Mouse (Mus musculus) forebrain, embryonic 14.5 days (tissue): ENCODE measurements around the gene Ddb2. TPM values are rescaled to one million over a fixed set of nuclear protein-coding genes. Genes with fewer than 3 reads are reported as not detected.

ENCODE experiments used
- ATAC-seq: fragments of 200-750 bp; cut with Nextera tagmentation; 2 replicates; pipeline ENCODE4 v1.8.0; 2017; ENCODE audit warnings: mild to moderate bottlenecking, moderate library complexity
- DNase-seq: peaks from one replicate; pipeline ENCODE4 v3.0.0-alpha.2; 2015; ENCODE audit warnings: low spot score
- H3K27ac ChIP-seq: fragments of 300-500 bp; sonication (generic); 2 replicates; pipeline ENCODE4 v1.5.1; 2014; ENCODE audit warnings: low read depth, mild to moderate bottlenecking, control low read depth, low read length, moderate library complexity
- H3K27me3 ChIP-seq: fragments of 300-500 bp; sonication (generic); replicated peaks from 2 replicates; pipeline ENCODE4 v1.6.1; 2014; ENCODE audit warnings: low read length, control low read depth, mixed read lengths; ENCODE audit not compliant: control insufficient read depth, insufficient read depth
- H3K36me3 ChIP-seq: fragments of 300-500 bp; sonication (generic); 2 replicates; pipeline ENCODE4 v1.6.1; 2014; ENCODE audit warnings: low read length, control low read depth; ENCODE audit not compliant: control insufficient read depth, insufficient read depth
- H3K4me1 ChIP-seq: fragments of 300-500 bp; sonication (generic); 2 replicates; pipeline ENCODE4 v1.6.1; 2014; ENCODE audit warnings: antibody characterized with exemption, low read length, control low read depth; ENCODE audit not compliant: control insufficient read depth, insufficient read depth
- H3K4me2 ChIP-seq: fragments of 300-500 bp; sonication (generic); 2 replicates; pipeline ENCODE4 v1.6.1; 2014; ENCODE audit warnings: mild to moderate bottlenecking, control low read depth, low read length
- H3K4me3 ChIP-seq: fragments of 300-500 bp; sonication (generic); 2 replicates; pipeline ENCODE4 v1.5.1; 2014; ENCODE audit warnings: low read depth, low read length, control low read depth
- H3K9ac ChIP-seq: fragments of 300-500 bp; sonication (generic); 2 replicates; pipeline ENCODE4 v1.6.1; 2014; ENCODE audit warnings: mild to moderate bottlenecking, low read length, control low read depth, moderate library complexity
- H3K9me3 ChIP-seq: fragments of 300-500 bp; sonication (generic); replicated peaks from 2 replicates; pipeline ENCODE4 v1.6.1; 2016; ENCODE audit warnings: low read length, control low read depth, mixed read lengths; ENCODE audit not compliant: control insufficient read depth
- WGBS: fragments of 180-500 bp; shearing (Covaris S2); extraction: QIAGEN DNeasy Blood & Tissue Kit; methylation state at CpG from one replicate; pipeline ENCODE4 v1.1.7; 2014; 5-methylcytosine and 5-hydroxymethylcytosine counted together
- polyA plus RNA-seq: library from polyadenylated mRNA; unstranded; fragments of >200 nt; fragmentation: Nextera tagmentation; extraction: Ambion mirVana; gene quantifications from 2 replicates; pipeline ENCODE4 v1.2.1, GENCODE M21; 2014

Gene Ddb2
- polyA plus RNA-seq, 1 experiment from 2014 or later = 9.4 TPM

DNA sequence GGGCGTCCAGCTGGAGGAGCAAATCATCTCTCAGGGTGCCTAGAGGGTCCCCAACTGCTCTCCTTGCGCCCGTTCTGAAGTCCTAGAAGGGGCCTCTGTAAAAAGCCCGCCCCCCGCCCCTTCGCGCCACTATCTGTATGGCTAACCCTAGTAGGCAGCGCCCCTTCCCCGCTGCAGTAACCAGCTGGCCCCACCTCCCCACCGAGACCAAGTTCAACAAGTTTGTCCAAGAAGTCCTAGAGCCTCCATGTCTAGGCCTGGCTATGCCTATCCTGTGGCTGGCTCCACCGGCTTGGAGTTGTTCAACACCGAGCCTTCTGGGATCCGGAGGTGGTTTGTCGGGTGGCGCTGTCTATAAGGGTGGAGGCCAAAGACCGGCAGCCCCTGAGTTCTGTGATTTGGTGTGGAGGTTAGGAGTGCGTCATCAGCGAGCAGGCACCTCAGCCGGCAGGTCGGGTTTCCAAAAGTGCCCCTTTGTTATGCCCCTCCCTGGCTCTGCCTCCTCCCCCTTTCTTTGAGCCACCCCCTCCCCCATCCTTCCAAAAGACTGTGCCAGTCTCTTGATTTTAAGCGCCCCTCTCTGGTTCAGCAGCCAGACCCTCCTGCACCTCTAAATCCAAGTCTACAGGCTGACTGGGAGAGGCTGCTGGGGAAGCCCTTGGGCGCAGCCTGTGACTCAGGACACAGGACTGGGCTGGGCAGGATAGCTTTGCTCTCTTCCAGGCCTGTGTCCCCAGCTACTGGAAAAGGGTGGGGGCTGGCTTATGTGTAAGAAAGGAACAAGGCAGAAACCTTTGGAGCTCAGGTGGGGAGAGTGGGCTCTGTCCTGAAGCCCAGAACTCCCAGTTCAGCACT, 20.6 kb upstream of the Ddb2 start:
- H3K27ac ChIP-seq = no peak overlapping the region; the same call in 1 of the 2 replicates
- peak overlapping the region; percentile 50 for H3K4me3 ChIP-seq
- no peaks in the 10 kb centered on the region for H3K9me3 ChIP-seq
- H3K4me2 ChIP-seq = peak overlapping the region; percentile 97
- H3K9ac ChIP-seq = peak overlapping the region; percentile 66
- H3K36me3 ChIP-seq = peaks cover 5% of the 10 kb centered on the region; the same call in 1 of the 2 replicates
- peaks cover 18% of the 10 kb centered on the region for H3K4me1 ChIP-seq
- WGBS = 1% methylated on average over 22 of the region's 22 CpGs
- 0 out of 2 replicates have a peak, but pooled peaks cover 16% of the 10 kb centered on the region for H3K27me3 ChIP-seq
- DNase-seq (peak; percentile 54), ATAC-seq (peak; percentile 59)

GRCm38 (mm10) chr2:91256256-91257125, 19.7 kb upstream of the Ddb2 start:
- 0 out of 2 replicates have a peak, but pooled peaks cover 17% of the 10 kb centered on the region for H3K27me3 ChIP-seq

GRCm38 (mm10) chr2:91255661-91256150, 18.9 kb upstream of the Ddb2 start, which contains the start of gene Pacsin3:
TSS of gene Pacsin3 (plus strand) at chr2:91255954.
- H3K4me3 ChIP-seq = peak within 1 kb of the TSS; percentile 50
- peak within 1 kb of the TSS; percentile 66 for H3K9ac ChIP-seq
- H3K27me3 ChIP-seq = 0 out of 2 replicates have a peak, but pooled peaks cover 17% of the 10 kb centered on the region
- H3K27ac ChIP-seq = no peak within 1 kb of the TSS
- WGBS = 1% methylated on average over 27 of the region's 27 CpGs
- no peaks in the 10 kb centered on the region for H3K9me3 ChIP-seq
- H3K4me2 ChIP-seq = peak within 1 kb of the TSS; percentile 97
- ATAC-seq (peak; percentile 26), DNase-seq (peak; percentile 49)
- no peaks in the 10 kb centered on the region for H3K36me3 ChIP-seq
- H3K4me1 ChIP-seq = peaks cover 18% of the 10 kb centered on the region

More at GRCm38 (mm10) chr2:91256256-91257125, 19.7 kb upstream of the Ddb2 start:
- Histone ChIP-seq H3K36me3 (peaks cover 2% of the 10 kb centered on the region; the same call in 1 of the 2 replicates), H3K4me3 (peak overlapping the region; percentile 50), H3K9ac (peak overlapping the region; percentile 66), H3K9me3 (no peaks in the 10 kb centered on the region), H3K27ac (no peak overlapping the region; the same call in 1 of the 2 replicates), H3K4me2 (peak overlapping the region; percentile 97), H3K4me1 (peaks cover 18% of the 10 kb centered on the region)
- WGBS = under 1% methylated on average over 51 of the region's 52 CpGs
- DNase-seq = peak; percentile 51
- peak; percentile 60 for ATAC-seq

GRCm38 (mm10) chr2:91254725-91255380, 18.1 kb upstream of the Ddb2 start:
- 23% methylated on average over 8 of the region's 8 CpGs for WGBS
- Histone ChIP-seq H3K9ac (no peak overlapping the region), H3K36me3 (no peaks in the 10 kb centered on the region), H3K27me3 (0 out of 2 replicates have a peak, but pooled peaks cover 17% of the 10 kb centered on the region), H3K4me3 (no peak overlapping the region), H3K4me1 (peaks cover 18% of the 10 kb centered on the region), H3K27ac (no peak overlapping the region), H3K4me2 (peak overlapping the region; percentile 97; the same call in 1 of the 2 replicates), H3K9me3 (no peaks in the 10 kb centered on the region)
- ATAC-seq (no peak), DNase-seq (peak; percentile 51)

- Histone ChIP-seq H3K27ac (no peak overlapping the region), H3K27me3 (0 out of 2 replicates have a peak, but pooled peaks cover 17% of the 10 kb centered on the region), H3K9me3 (no peaks in the 10 kb centered on the region), H3K36me3 (no peaks in the 10 kb centered on the region), H3K4me1 (peaks cover 11% of the 10 kb centered on the region), H3K4me3 (no peak overlapping the region), H3K9ac (no peak overlapping the region), H3K4me2 (no peak overlapping the region)
- no peak for DNase-seq
- WGBS = 53% methylated on average over 4 of the region's 4 CpGs
- ATAC-seq = no peak
Measured at GRCm38 (mm10) chr2:91252512-91252911, 15.7 kb upstream of the Ddb2 start.

DNA sequence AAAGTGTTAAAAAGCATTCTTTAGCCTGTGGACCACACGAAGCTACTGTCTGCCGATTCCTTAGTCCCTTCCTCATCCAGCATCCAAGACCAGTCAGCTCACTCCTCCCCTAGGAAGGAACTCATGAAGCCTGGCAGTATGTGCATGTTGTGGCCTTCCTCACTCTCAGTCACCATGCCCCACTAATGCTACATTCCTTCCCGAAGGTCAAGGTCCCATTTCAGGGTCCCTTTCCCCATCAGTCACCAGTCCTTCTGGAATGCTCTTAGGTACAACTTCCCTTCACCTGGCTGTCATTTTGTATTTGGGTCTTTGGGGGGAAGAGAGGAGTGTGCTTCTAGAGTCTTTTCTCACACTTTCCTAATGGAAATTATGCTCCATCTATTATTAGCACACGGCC, 15.2 kb upstream of the Ddb2 start:
- no peak overlapping the region for H3K4me3 ChIP-seq
- H3K9ac ChIP-seq = no peak overlapping the region
- DNase-seq = no peak
- WGBS = 81% methylated on average over 4 of the region's 4 CpGs
- no peaks in the 10 kb centered on the region for H3K36me3 ChIP-seq
- peaks cover 6% of the 10 kb centered on the region; the same call in 1 of the 2 replicates for H3K4me1 ChIP-seq
- H3K9me3 ChIP-seq = no peaks in the 10 kb centered on the region
- H3K4me2 ChIP-seq = no peak overlapping the region
- H3K27ac ChIP-seq = no peak overlapping the region
- ATAC-seq = no peak
- H3K27me3 ChIP-seq = 0 out of 2 replicates have a peak, but pooled peaks cover 17% of the 10 kb centered on the region

DNA sequence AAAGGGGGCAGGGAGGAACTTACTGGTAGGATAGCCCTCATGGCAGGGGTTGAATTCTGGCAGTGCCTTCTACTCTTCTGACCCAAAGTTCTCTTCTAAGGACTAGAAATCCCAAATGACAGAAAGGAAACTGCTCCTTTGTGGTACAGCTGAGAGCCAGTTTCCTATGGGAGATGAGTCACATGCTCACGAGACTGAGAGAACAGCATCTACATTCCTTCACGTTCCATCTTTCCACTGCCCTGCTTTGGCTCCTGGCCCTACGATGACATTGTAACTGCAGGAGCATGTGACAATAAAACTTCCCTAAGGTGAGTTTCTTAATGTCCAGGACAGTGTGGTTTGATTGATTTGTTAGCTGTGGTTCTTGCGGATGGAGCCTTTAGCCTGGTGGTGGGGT, 11.6 kb upstream of the Ddb2 start:
- Histone ChIP-seq H3K27ac (no peak overlapping the region), H3K4me1 (no peaks in the 10 kb centered on the region), H3K9me3 (no peaks in the 10 kb centered on the region), H3K36me3 (no peaks in the 10 kb centered on the region), H3K4me3 (no peak overlapping the region), H3K27me3 (0 out of 2 replicates have a peak, but pooled peaks cover 3% of the 10 kb centered on the region), H3K4me2 (no peak overlapping the region), H3K9ac (no peak overlapping the region)
- DNase-seq (no peak), ATAC-seq (no peak)
- WGBS = 89% methylated on average over 4 of the region's 4 CpGs
